Mouse (Mus musculus) ES-Bruce4 (cell line): ENCODE data around the gene Atmin.

Experiments used
- CTCF ChIP-seq: IDR thresholded peaks from one replicate; pipeline ENCODE4 v1.8.1; 2011; ENCODE audit warnings: low read depth, low read length
- EP300 ChIP-seq: IDR thresholded peaks from 2 replicates; pipeline ENCODE4 v1.6.1; 2011; ENCODE audit warnings: low read depth, low read length; ENCODE audit not compliant: insufficient read depth
- POLR2A ChIP-seq: IDR thresholded peaks from one replicate; pipeline ENCODE4 v1.8.1; 2011; ENCODE audit warnings: low read length; ENCODE audit not compliant: insufficient read depth

GRCm38 (mm10) chr8:116945169-116945910, 2.1 kb downstream of the Atmin start:
- TF ChIP-seq CTCF, result no peak
- no peak for TF ChIP-seq POLR2A
- TF ChIP-seq EP300, result no peak
